Mouse (Mus musculus): ENCODE results near the gene Ankdd1a. TPM values are rescaled to one million over a fixed set of nuclear protein-coding genes. Genes with fewer than 3 reads are reported as not detected.

Gene Ankdd1a
- total RNA-seq, 1 experiment from 2014 or later, result not detected

GRCm38 (mm10) chr9:65512520-65512919 is 7.5 kb downstream of the Ankdd1a start:
- no peak for ATAC-seq (replicated peaks; ENCODE audit: low read depth, poor library complexity, severe bottlenecking)

- ATAC-seq (replicated peaks; ENCODE audit: low read depth, poor library complexity, severe bottlenecking), result no peak
Measured at GRCm38 (mm10) chr9:65508449-65508848, 11.5 kb downstream of the Ankdd1a start.

- ATAC-seq (replicated peaks; ENCODE audit: low read depth, poor library complexity, severe bottlenecking), result no peak
Measured at GRCm38 (mm10) chr9:65502721-65503505, 17.1 kb downstream of the Ankdd1a start.

GRCm38 (mm10) chr9:65502146-65502545 is 17.8 kb downstream of the Ankdd1a start:
- peak; percentile 39; the same call in 1 of the 2 replicates for ATAC-seq (replicated peaks; ENCODE audit: low read depth, poor library complexity, severe bottlenecking)

GRCm38 (mm10) chr9:65492851-65493250 is 27.1 kb downstream of the Ankdd1a start:
- 0 out of 2 replicates have a peak, but pooled peaks have one; percentile 39 for ATAC-seq (replicated peaks; ENCODE audit: low read depth, poor library complexity, severe bottlenecking)

GRCm38 (mm10) chr9:65492351-65492750 is 27.6 kb downstream of the Ankdd1a start:
- ATAC-seq (replicated peaks; ENCODE audit: low read depth, poor library complexity, severe bottlenecking), result no peak

- ATAC-seq (replicated peaks; ENCODE audit: low read depth, poor library complexity, severe bottlenecking), result no peak
Measured at GRCm38 (mm10) chr9:65491476-65491875, 28.5 kb downstream of the Ankdd1a start.

GRCm38 (mm10) chr9:65480071-65480470 is 39.9 kb downstream of the Ankdd1a start:
- no peak for ATAC-seq (replicated peaks; ENCODE audit: low read depth, poor library complexity, severe bottlenecking)

GRCm38 (mm10) chr9:65479158-65479557 is 40.8 kb downstream of the Ankdd1a start:
- ATAC-seq (replicated peaks; ENCODE audit: low read depth, poor library complexity, severe bottlenecking), result no peak

- ATAC-seq (replicated peaks; ENCODE audit: low read depth, poor library complexity, severe bottlenecking), result no peak
Measured at GRCm38 (mm10) chr9:65472769-65473168, 47.2 kb downstream of the Ankdd1a start.

- no peak for ATAC-seq (replicated peaks; ENCODE audit: low read depth, poor library complexity, severe bottlenecking)
Measured at GRCm38 (mm10) chr9:65467686-65468085, 52.3 kb downstream of the Ankdd1a start.

- no peak for ATAC-seq (replicated peaks; ENCODE audit: low read depth, poor library complexity, severe bottlenecking)
Measured at GRCm38 (mm10) chr9:65465241-65465640, 54.8 kb downstream of the Ankdd1a start.

GRCm38 (mm10) chr9:65464161-65464560 is 55.8 kb downstream of the Ankdd1a start:
- ATAC-seq (replicated peaks; ENCODE audit: low read depth, poor library complexity, severe bottlenecking), result no peak

- ATAC-seq (replicated peaks; ENCODE audit: low read depth, poor library complexity, severe bottlenecking), result no peak
Measured at GRCm38 (mm10) chr9:65462544-65462943, 57.4 kb downstream of the Ankdd1a start.

- ATAC-seq (replicated peaks; ENCODE audit: low read depth, poor library complexity, severe bottlenecking), result peak; percentile 95
Measured at GRCm38 (mm10) chr9:65460732-65461442, 59.1 kb downstream of the Ankdd1a start, which contains the start of gene Spg21. Gene Spg21 (plus strand): TSS chr9:65460947.

GRCm38 (mm10) chr9:65460198-65460597 is 59.8 kb downstream of the Ankdd1a start:
- ATAC-seq (replicated peaks; ENCODE audit: low read depth, poor library complexity, severe bottlenecking), result no peak

GRCm38 (mm10) chr9:65458975-65459374 is 61.0 kb downstream of the Ankdd1a start:
- no peak for ATAC-seq (replicated peaks; ENCODE audit: low read depth, poor library complexity, severe bottlenecking)

- ATAC-seq (replicated peaks; ENCODE audit: low read depth, poor library complexity, severe bottlenecking), result no peak
Measured at GRCm38 (mm10) chr9:65447951-65448350, 72.0 kb downstream of the Ankdd1a start.

- no peak for ATAC-seq (replicated peaks; ENCODE audit: low read depth, poor library complexity, severe bottlenecking)
Measured at GRCm38 (mm10) chr9:65444692-65445091, 75.3 kb downstream of the Ankdd1a start.

Data from common myeloid progenitor, adult 5-6 weeks (primary cell).